Mouse (Mus musculus) limb, embryonic 14.5 days (tissue): ENCODE results near the gene Gcn1l1. TPM values are rescaled to one million over a fixed set of nuclear protein-coding genes. Genes with fewer than 3 reads are reported as not detected.

Source experiments
- ATAC-seq: fragments of 200-750 bp; cut with Nextera tagmentation; 2 replicates; pipeline ENCODE4 v1.8.0; 2017; ENCODE audit warnings: low read depth, moderate number of reproducible peaks, moderate TSS enrichment; ENCODE audit not compliant: low FRiP score
- DNase-seq: peaks from one replicate; pipeline ENCODE4 v3.0.0-alpha.2; 2015; ENCODE audit warnings: low spot score
- H3K27ac ChIP-seq: fragments of 300-500 bp; sonication (generic); replicated peaks from 2 replicates; pipeline ENCODE4 v1.5.1; 2014; ENCODE audit warnings: low read depth, mild to moderate bottlenecking, low read length, moderate library complexity, mixed read lengths
- H3K27me3 ChIP-seq: fragments of 300-500 bp; sonication (generic); 2 replicates; pipeline ENCODE4 v1.6.1; 2014; ENCODE audit warnings: low read length, mixed read lengths; ENCODE audit not compliant: control insufficient read depth, insufficient read depth
- H3K36me3 ChIP-seq: fragments of 300-500 bp; sonication (generic); 2 replicates; pipeline ENCODE4 v1.6.1; 2014; ENCODE audit warnings: mild to moderate bottlenecking, low read length, moderate library complexity, mixed read lengths; ENCODE audit not compliant: control insufficient read depth, insufficient read depth
- H3K4me1 ChIP-seq: fragments of 300-500 bp; sonication (generic); 2 replicates; pipeline ENCODE4 v1.6.1; 2014; ENCODE audit warnings: antibody characterized with exemption, low read length, mixed read lengths; ENCODE audit not compliant: control insufficient read depth, insufficient read depth
- H3K4me2 ChIP-seq: fragments of 300-500 bp; sonication (generic); replicated peaks from 2 replicates; pipeline ENCODE4 v1.6.1; 2014; ENCODE audit warnings: low read depth, mild to moderate bottlenecking, low read length, moderate library complexity; ENCODE audit not compliant: severe bottlenecking
- H3K4me3 ChIP-seq: fragments of 300-500 bp; sonication (generic); replicated peaks from 2 replicates; pipeline ENCODE4 v1.5.1; 2014; ENCODE audit warnings: low read length
- H3K9ac ChIP-seq: fragments of 300-500 bp; sonication (generic); 2 replicates; pipeline ENCODE4 v1.6.1; 2014; ENCODE audit warnings: mild to moderate bottlenecking, low read depth, low read length, moderate library complexity; ENCODE audit not compliant: severe bottlenecking
- H3K9me3 ChIP-seq: fragments of 300-500 bp; sonication (generic); 2 replicates; pipeline ENCODE4 v1.6.1; 2016; ENCODE audit warnings: low read length; ENCODE audit not compliant: control insufficient read depth
- POLR2A ChIP-seq: fragments of 200-500 bp; IDR thresholded peaks from 2 replicates; pipeline ENCODE4 v1.8.0; 2012; ENCODE audit warnings: inconsistent platforms, mild to moderate bottlenecking, moderate library complexity, borderline replicate concordance; ENCODE audit not compliant: insufficient read depth, insufficient read length; ENCODE audit errors: extremely low read depth
- WGBS: fragments of 180-500 bp; shearing (Covaris S2); extraction: QIAGEN DNeasy Blood & Tissue Kit; methylation state at CpG from one replicate; pipeline ENCODE4 v1.1.7; 2014; 5-methylcytosine and 5-hydroxymethylcytosine counted together
- polyA plus RNA-seq, 2 experiments: library from polyadenylated mRNA; depleted of rRNA in 1 of 2; stranded (reverse) in 1 of 2; unstranded in 1 of 2; fragments of >200 nt; fragmentation: Nextera tagmentation in 1 of 2; extraction: Ambion mirVana in 1 of 2; gene quantifications; 2 replicates each; pipeline versions ENCODE4 v1.2.1 to v1.2.3; 2012 to 2014

Gene Gcn1l1
- polyA plus RNA-seq, 2 experiments: 42.8 to 47.0 TPM

DNA sequence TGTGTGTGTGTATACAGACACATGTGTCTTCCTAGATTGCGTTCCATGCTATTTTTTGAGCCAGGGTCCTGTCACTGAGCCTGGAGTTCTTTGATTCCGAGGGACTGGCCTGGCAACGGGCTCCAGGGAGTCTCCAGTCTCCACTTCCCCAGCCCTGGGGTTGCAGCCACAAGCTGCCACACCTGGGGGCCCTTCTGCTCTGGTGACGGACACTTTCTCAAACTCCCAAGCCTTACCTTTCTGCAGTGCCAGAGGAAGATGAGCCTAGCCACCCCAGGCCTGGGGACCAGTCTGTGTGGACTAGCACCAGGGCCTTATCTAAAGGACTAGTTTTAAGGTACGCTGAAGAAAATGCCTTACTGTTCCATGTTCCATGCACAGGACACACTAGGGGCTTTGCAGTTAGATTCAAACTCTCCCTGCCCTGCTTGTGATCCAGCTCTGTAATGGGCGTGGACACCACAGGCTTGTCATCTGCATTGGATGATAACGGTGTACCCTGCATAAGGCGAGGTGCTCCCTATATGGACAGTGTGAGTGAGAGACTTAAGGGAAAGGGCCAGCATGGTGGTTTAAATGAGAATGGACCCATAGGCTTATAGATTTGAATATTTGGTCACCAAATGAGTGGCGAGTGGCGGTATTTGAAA is 61.3 kb downstream of the Gcn1l1 start:
- Histone ChIP-seq H3K36me3 (peaks cover 14% of the 10 kb centered on the region), H3K9ac (no peak overlapping the region), H3K4me1 (peaks cover 3% of the 10 kb centered on the region), H3K9me3 (no peaks in the 10 kb centered on the region), H3K4me2 (no peak overlapping the region), H3K4me3 (no peak overlapping the region), H3K27me3 (no peaks in the 10 kb centered on the region), H3K27ac (no peak overlapping the region)
- DNase-seq (no peak), ATAC-seq (no peak)
- TF ChIP-seq POLR2A: no peak
- 77% methylated on average over 10 of the region's 10 CpGs for WGBS

DNA sequence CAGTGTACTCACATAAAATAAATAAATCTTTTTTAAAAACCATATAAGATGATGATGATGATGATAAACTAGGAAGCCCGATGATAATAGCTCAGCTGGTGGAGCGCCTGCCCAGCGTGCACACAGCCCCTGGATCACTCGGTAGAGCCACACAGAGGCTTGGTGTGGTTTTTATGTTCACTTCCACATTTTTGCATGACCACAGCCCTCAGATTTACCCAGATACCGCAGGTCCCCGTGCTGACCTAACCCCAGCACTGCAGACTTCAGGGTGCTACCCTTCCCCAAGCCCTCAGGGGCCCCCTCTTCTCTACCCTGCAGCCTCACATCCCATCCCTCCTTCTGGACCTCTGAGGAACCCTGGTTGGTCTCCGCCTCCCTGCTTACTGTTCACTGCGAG is 63.0 kb downstream of the Gcn1l1 start:
- no peak for DNase-seq
- Histone ChIP-seq H3K9ac (no peak overlapping the region), H3K27ac (no peak overlapping the region), H3K4me2 (no peak overlapping the region), H3K36me3 (peaks cover 7% of the 10 kb centered on the region; the same call in 1 of the 2 replicates), H3K27me3 (no peaks in the 10 kb centered on the region), H3K9me3 (no peaks in the 10 kb centered on the region), H3K4me1 (peaks cover 11% of the 10 kb centered on the region), H3K4me3 (no peak overlapping the region)
- WGBS: 69% methylated on average over 8 of the region's 8 CpGs
- no peak for ATAC-seq
- no peak for TF ChIP-seq POLR2A

DNA sequence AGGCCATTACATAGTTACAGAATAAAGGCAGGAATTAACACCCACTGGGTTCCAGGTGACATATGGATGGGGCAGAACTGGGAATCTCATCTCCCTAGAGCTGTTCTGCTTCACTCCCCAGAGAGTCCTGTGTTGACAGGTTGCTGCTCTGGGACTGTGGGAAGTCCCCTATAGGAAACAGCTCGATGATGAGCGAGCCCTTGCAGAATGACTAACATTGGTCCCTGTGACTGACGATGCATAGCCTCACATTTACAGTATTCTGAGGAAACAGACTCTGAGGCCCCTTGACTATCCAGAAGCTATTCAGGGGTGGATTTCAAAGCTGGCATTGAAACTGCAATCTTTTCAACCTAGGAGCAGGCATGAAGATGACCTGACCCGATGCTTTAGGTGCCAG is 64.6 kb downstream of the Gcn1l1 start:
- WGBS: 96% methylated on average over 4 of the region's 4 CpGs

DNA sequence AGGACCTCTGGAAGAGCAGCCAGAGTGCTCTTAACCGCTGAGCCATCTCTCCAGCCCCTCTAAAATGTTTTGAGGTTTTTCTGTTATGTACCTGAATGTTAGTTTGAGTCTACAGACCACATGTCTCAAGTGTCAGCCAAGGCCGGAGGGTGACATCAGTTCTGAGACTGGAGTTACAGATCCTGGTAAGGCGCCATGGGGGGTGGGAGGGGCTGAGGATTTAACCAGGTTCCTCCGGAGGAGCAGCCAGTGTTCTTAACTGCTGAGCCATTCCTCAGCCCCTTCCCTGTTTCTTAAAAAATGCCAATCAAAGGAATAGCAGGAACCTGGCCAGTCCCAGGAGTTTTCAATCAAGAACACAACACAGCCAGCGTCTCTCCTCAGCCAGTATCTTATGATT is 65.2 kb downstream of the Gcn1l1 start:
- TF ChIP-seq POLR2A: no peak
- DNase-seq (no peak), ATAC-seq (no peak)
- Histone ChIP-seq H3K4me1 (peaks cover 14% of the 10 kb centered on the region), H3K4me3 (0 out of 2 replicates have a peak overlapping the region, but pooled peaks have one; percentile 81), H3K36me3 (peaks cover 5% of the 10 kb centered on the region), H3K27ac (no peak overlapping the region), H3K9ac (no peak overlapping the region), H3K27me3 (no peaks in the 10 kb centered on the region), H3K9me3 (no peaks in the 10 kb centered on the region), H3K4me2 (no peak overlapping the region)
- WGBS: 37% methylated on average over 5 of the region's 5 CpGs

More for the DNA sequence above, 64.6 kb downstream of the Gcn1l1 start:
- DNase-seq (no peak), ATAC-seq (no peak)
- Histone ChIP-seq H3K9me3 (no peaks in the 10 kb centered on the region), H3K9ac (no peak overlapping the region), H3K4me2 (no peak overlapping the region), H3K27ac (no peak overlapping the region), H3K36me3 (peaks cover 5% of the 10 kb centered on the region; the same call in 1 of the 2 replicates), H3K4me1 (peaks cover 14% of the 10 kb centered on the region), H3K4me3 (no peak overlapping the region), H3K27me3 (no peaks in the 10 kb centered on the region)
- TF ChIP-seq POLR2A: no peak

DNA sequence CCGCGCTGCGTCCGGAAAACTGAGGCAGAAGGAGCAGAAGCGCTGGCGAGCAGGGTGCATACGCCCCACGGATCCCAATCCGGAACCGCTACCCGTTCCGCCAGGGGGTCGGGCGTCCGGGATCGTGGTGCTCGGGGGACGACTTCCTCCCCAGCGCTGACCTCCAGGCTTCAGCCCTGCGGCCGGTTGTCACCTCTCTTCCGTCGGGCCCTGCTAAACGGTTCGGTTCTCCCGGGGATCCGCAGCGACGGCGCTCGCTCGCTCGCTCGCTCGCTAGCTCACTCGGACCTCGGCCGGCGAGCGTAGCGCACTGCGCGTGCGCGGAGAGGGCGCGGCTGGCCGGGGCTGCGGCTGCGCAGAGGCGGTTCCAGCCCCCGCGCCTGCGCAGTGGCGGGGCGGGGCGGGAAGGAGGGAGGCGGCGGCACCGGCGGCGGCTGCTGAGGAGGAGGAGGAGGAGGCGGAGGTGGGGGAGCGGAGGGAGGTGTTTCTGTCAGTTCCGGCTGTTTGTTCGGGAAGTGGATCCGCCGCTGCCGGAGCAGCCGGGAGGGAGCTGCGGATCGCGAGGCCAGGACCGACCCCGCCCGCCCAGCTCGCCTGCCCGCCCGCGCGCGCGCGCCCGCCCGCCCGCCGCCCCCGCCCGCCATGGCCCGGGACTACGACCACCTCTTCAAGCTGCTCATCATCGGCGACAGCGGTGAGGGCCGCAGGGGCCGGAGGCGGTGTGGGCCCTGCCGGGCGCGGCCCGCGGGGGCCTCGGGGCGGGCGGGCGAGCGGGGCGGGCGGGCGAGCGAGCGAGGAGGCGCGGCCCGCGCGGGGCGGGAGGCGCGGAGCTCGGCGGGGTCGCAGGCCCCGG is 66.7 kb downstream of the Gcn1l1 start, which contains the start of gene Rab35:
Gene Rab35, plus strand, starts transcription at position 404 of the 853 bp plus-strand sequence.
- peak within 1 kb of the TSS; percentile 83 for H3K9ac ChIP-seq
- peaks cover 5% of the 10 kb centered on the region for H3K36me3 ChIP-seq
- H3K4me3 ChIP-seq: peak within 1 kb of the TSS; percentile 81
- peak within 1 kb of the TSS; percentile 83 for H3K4me2 ChIP-seq
- peaks cover 14% of the 10 kb centered on the region for H3K4me1 ChIP-seq
- ATAC-seq (peak; percentile 90), DNase-seq (peak; percentile 90)
- peak; percentile 95 for TF ChIP-seq POLR2A
- WGBS: 1% methylated on average over 19 of the region's 125 CpGs
- no peaks in the 10 kb centered on the region for H3K9me3 ChIP-seq
- H3K27me3 ChIP-seq: no peaks in the 10 kb centered on the region
- H3K27ac ChIP-seq: peak within 1 kb of the TSS; percentile 67
